Mouse (Mus musculus): ENCODE results near the gene Oxsm. TPM values are rescaled to one million over a fixed set of nuclear protein-coding genes. Genes with fewer than 3 reads are reported as not detected.

Gene Oxsm
- polyA plus RNA-seq, 1 experiment from 2014 or later, result 2.1 TPM

Other genes starting within 250 kb of the Oxsm start
- gene Ngly1, start 528 bp downstream of the Oxsm start, polyA plus RNA-seq (2015; fragmentation: Nextera tagmentation; extraction: Ambion mirVana), result 25.4 and 26.0 TPM in 2 replicates
- 86.1 and 95.8 TPM in 2 replicates for gene Top2b, start 115.4 kb upstream of the Oxsm start, polyA plus RNA-seq (2015; fragmentation: Nextera tagmentation; extraction: Ambion mirVana)